Mouse (Mus musculus): ENCODE results near the gene Slc7a8. TPM values are rescaled to one million over a fixed set of nuclear protein-coding genes. Genes with fewer than 3 reads are reported as not detected.

Slc7a8 gene
- polyA plus RNA-seq, 1 experiment, result 2.0 TPM

GRCm38 (mm10) chr14:54802428-54802827 lies 20.7 kb upstream of the Slc7a8 start:
- Histone ChIP-seq H3K4me3 (ENCODE audit: insufficient read depth, low read length) (no peak overlapping the region), H3K4me1 (ENCODE audit: control insufficient read depth, insufficient read depth, low read length) (no peaks in the 10 kb centered on the region), H3K27ac (ENCODE audit: insufficient read depth, low read length) (no peak overlapping the region)
- no peak for TF ChIP-seq CTCF (IDR thresholded peaks at IDR 0.05; ENCODE audit: borderline replicate concordance, insufficient read depth, low read length)

- H3K27ac ChIP-seq (ENCODE audit: insufficient read depth, low read length), result no peak overlapping the region
- H3K4me3 ChIP-seq (ENCODE audit: insufficient read depth, low read length), result no peak overlapping the region
- no peaks in the 10 kb centered on the region for H3K4me1 ChIP-seq (ENCODE audit: control insufficient read depth, insufficient read depth, low read length)
- TF ChIP-seq POLR2A (IDR thresholded peaks at IDR 0.05; ENCODE audit: low read depth, low read length), result no peak
- no peak for TF ChIP-seq CTCF (IDR thresholded peaks at IDR 0.05; ENCODE audit: borderline replicate concordance, insufficient read depth, low read length)
Measured at GRCm38 (mm10) chr14:54799686-54800085, 17.9 kb upstream of the Slc7a8 start.

DNA sequence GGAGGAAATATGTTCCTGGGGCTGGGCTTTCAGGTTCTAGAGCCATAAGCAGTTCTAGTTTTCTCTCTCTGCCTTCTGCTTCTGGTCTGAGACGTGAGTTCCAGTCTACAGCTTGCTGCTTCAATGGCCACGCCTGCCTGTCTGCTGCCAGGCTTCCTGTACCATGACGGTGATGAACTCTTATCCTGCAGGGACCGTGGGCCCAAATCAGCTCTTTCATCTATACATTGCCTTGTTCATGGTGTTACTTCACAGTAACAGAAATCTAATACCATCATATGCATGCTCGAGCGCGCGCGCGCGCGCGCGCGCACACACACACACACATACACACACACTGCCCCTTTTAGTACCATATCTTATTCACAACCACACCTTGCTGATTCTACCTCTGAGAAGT lies 15.0 kb upstream of the Slc7a8 start:
- no peaks in the 10 kb centered on the region for H3K4me1 ChIP-seq (ENCODE audit: control insufficient read depth, insufficient read depth, low read length)
- H3K27ac ChIP-seq (ENCODE audit: insufficient read depth, low read length), result no peak overlapping the region
- TF ChIP-seq POLR2A (IDR thresholded peaks at IDR 0.05; ENCODE audit: low read depth, low read length) (no peak), CTCF (IDR thresholded peaks at IDR 0.05; ENCODE audit: borderline replicate concordance, insufficient read depth, low read length) (no peak)
- H3K4me3 ChIP-seq (ENCODE audit: insufficient read depth, low read length), result no peak overlapping the region

DNA sequence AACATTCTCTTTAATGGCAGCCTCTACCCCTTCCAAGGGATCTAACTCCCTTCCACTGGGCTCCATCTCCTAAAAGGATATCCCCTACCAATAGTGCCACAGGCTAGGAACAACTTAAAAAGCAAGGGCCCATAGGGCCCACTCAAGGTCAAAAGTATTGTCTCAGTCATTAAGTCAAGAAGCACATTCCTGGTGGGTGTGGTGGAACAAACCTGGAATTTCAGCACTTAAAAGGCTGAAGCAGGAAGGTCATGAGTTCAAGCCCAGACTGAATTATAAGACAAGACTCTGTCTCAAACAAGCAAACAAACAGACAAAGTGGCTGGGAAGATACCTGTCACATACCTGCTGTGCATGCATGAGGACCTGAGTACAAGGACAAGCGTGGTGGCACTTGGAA lies 14.2 kb upstream of the Slc7a8 start:
- no peak overlapping the region for H3K4me3 ChIP-seq (ENCODE audit: insufficient read depth, low read length)
- TF ChIP-seq CTCF (IDR thresholded peaks at IDR 0.05; ENCODE audit: borderline replicate concordance, insufficient read depth, low read length) (no peak), POLR2A (IDR thresholded peaks at IDR 0.05; ENCODE audit: low read depth, low read length) (no peak)
- H3K4me1 ChIP-seq (ENCODE audit: control insufficient read depth, insufficient read depth, low read length), result no peaks in the 10 kb centered on the region
- no peak overlapping the region for H3K27ac ChIP-seq (ENCODE audit: insufficient read depth, low read length)

DNA sequence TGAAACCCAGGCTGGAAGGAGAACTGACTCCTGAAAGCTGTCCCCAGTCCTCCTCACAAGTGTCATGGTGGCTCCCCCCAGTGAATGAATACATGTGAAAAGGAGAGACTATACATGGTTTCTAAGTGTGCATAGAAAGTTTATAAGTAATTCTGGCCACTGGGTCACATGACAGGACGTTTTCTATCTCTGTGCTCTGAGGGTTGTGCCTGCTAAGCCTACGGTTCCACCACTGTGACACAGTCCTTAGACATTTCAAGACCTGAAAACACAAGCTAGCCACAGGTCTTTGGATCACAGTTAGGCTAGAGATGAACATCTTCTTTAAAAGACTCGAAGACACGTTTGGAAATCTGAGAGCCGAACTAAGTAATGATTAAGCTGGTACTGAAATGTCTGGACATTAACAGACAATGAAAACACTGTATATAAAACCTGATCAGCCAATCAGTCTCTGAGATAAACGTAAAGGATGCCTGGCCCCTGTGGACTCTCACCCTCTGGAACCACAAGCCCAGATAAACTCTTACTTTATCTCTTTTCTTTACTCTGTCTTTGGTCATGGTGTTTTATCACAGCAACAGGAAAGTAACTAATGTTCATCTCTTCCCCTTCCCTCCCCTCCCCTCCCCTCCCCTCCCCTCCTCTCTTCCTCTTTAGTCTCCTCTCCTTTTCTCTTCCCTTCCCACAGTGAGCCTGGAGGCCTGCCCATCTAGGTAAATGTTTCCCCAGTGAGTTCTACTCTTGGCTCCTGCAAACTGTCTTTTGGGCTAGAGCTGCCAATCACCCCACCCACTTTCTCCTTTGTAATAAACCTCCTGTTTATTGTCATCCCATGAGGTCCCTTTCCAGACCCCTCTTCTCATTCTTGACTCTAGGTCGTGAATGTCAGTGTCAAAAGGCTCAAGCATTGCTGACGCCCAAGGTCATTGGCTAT lies 12.4 kb upstream of the Slc7a8 start:
- Histone ChIP-seq H3K4me3 (ENCODE audit: insufficient read depth, low read length) (no peak overlapping the region), H3K27ac (ENCODE audit: insufficient read depth, low read length) (no peak overlapping the region), H3K4me1 (ENCODE audit: control insufficient read depth, insufficient read depth, low read length) (no peaks in the 10 kb centered on the region)
- TF ChIP-seq CTCF (IDR thresholded peaks at IDR 0.05; ENCODE audit: borderline replicate concordance, insufficient read depth, low read length), result no peak
- no peak for TF ChIP-seq POLR2A (IDR thresholded peaks at IDR 0.05; ENCODE audit: low read depth, low read length)

- Histone ChIP-seq H3K4me1 (ENCODE audit: control insufficient read depth, insufficient read depth, low read length) (no peaks in the 10 kb centered on the region), H3K27ac (ENCODE audit: insufficient read depth, low read length) (no peak overlapping the region), H3K4me3 (ENCODE audit: insufficient read depth, low read length) (no peak overlapping the region)
- TF ChIP-seq CTCF (IDR thresholded peaks at IDR 0.05; ENCODE audit: borderline replicate concordance, insufficient read depth, low read length) (no peak), POLR2A (IDR thresholded peaks at IDR 0.05; ENCODE audit: low read depth, low read length) (no peak)
Measured at GRCm38 (mm10) chr14:54793351-54793750, 11.6 kb upstream of the Slc7a8 start.

DNA sequence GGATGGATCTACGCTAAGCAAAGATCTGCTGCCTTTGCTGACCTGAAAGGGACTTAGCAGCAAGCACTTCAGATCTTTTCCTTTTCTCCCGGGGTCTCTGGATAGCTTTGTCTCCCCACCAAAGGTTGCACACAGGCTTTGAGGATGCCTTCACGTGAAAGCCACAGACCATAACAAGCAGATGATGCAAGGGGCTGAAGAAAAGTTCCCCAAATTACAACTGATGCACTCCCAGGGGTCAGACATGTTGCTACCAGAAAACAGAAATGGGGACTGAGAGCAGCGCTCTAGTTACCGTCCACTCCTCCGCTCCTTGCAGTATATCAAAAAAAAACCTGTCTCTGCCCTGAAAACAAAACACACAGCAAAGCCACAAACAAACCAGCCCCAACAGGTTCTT lies 10.4 kb upstream of the Slc7a8 start:
- no peak for TF ChIP-seq CTCF (IDR thresholded peaks at IDR 0.05; ENCODE audit: borderline replicate concordance, insufficient read depth, low read length)
- TF ChIP-seq POLR2A (IDR thresholded peaks at IDR 0.05; ENCODE audit: low read depth, low read length), result no peak
- Histone ChIP-seq H3K27ac (ENCODE audit: insufficient read depth, low read length) (no peak overlapping the region), H3K4me1 (ENCODE audit: control insufficient read depth, insufficient read depth, low read length) (no peaks in the 10 kb centered on the region), H3K4me3 (ENCODE audit: insufficient read depth, low read length) (no peak overlapping the region)

GRCm38 (mm10) chr14:54788231-54788630 lies 6.5 kb upstream of the Slc7a8 start:
- H3K4me1 ChIP-seq (ENCODE audit: control insufficient read depth, insufficient read depth, low read length), result no peaks in the 10 kb centered on the region
- no peak overlapping the region for H3K4me3 ChIP-seq (ENCODE audit: insufficient read depth, low read length)
- H3K27ac ChIP-seq (ENCODE audit: insufficient read depth, low read length), result no peak overlapping the region
- no peak for TF ChIP-seq POLR2A (IDR thresholded peaks at IDR 0.05; ENCODE audit: low read depth, low read length)
- TF ChIP-seq CTCF (IDR thresholded peaks at IDR 0.05; ENCODE audit: borderline replicate concordance, insufficient read depth, low read length), result no peak

- Histone ChIP-seq H3K4me1 (ENCODE audit: control insufficient read depth, insufficient read depth, low read length) (no peaks in the 10 kb centered on the region), H3K4me3 (ENCODE audit: insufficient read depth, low read length) (no peak overlapping the region), H3K27ac (ENCODE audit: insufficient read depth, low read length) (no peak overlapping the region)
- TF ChIP-seq CTCF (IDR thresholded peaks at IDR 0.05; ENCODE audit: borderline replicate concordance, insufficient read depth, low read length) (no peak), POLR2A (IDR thresholded peaks at IDR 0.05; ENCODE audit: low read depth, low read length) (no peak)
Measured at GRCm38 (mm10) chr14:54787226-54787625, 5.5 kb upstream of the Slc7a8 start.

DNA sequence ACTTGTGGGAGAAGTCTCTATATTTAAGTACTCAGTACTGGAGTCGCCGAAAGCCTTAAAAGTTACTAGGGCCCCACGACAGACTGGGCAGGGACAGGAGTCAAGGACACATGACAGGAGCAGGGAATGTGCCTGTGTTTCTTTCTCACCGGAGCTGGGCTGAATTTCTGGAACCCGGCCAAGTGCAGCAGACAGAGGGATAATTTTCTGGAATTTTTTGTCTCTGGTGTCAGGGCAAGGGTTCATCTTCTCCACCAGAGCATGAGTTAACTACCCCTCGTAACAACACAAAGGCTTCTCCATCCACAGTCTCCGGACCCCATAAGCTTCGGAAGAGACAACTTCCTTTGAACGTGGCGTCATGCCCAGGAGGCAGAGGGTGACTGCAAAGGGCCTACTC lies 4.7 kb upstream of the Slc7a8 start:
- TF ChIP-seq CTCF (IDR thresholded peaks at IDR 0.05; ENCODE audit: borderline replicate concordance, insufficient read depth, low read length) (no peak), POLR2A (IDR thresholded peaks at IDR 0.05; ENCODE audit: low read depth, low read length) (no peak)
- no peak overlapping the region for H3K4me3 ChIP-seq (ENCODE audit: insufficient read depth, low read length)
- H3K4me1 ChIP-seq (ENCODE audit: control insufficient read depth, insufficient read depth, low read length), result no peaks in the 10 kb centered on the region
- H3K27ac ChIP-seq (ENCODE audit: insufficient read depth, low read length), result no peak overlapping the region
